Mouse (Mus musculus): ENCODE results near the gene Cpm. TPM values are rescaled to one million over a fixed set of nuclear protein-coding genes. Genes with fewer than 3 reads are reported as not detected.
"Not testable (repeated sequence)": the region's sequence is repeated elsewhere in the genome, so short reads cannot be mapped to it uniquely, and the experiment has no call there.

Gene Cpm
- polyA plus RNA-seq, 1 experiment from 2014 or later, result 31.2 TPM

DNA sequence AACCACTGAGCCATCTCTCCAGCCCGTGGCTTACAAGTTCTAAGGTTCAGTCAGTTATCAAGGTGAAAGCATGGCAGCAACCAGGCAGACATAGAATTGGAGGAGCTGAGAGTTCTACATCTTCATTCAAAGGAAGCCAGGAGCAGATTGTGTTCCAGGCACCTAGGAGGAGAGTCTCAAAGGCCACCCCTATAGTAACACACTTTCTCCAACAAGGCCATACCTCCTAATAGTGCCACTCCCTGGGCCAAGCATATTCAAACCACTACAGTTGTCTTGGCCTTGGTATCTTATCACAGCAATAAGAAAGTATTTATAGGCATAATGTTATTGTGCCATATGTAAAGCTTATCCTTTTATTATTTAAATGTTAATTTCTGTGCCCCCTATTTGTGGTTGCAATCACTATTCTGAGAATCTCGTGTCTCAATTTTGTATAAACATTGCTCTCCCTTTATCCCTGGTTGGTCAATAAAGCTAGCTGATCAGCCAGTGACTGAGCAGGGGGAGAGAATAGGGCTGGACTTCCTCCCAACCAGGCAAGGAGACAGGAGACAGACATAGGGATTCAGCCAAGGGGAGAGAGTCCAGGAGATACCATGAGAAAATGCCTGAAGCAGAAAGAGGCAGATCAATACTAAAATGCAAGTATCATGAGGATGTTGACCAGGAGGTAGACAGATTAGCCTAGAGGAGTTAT is 43.5 kb upstream of the Cpm start:
- Histone ChIP-seq H3K27me3 (ENCODE audit: insufficient read depth, low read length) (no peaks in the 10 kb centered on the region), H3K4me2 (replicated peaks; ENCODE audit: low read depth, low read length) (no peak overlapping the region), H3K4me1 (ENCODE audit: insufficient read depth, low read length) (no peaks in the 10 kb centered on the region; the same call in 1 of the 2 replicates), H3K27ac (ENCODE audit: low read length) (no peak overlapping the region), H3K4me3 (ENCODE audit: low read length) (no peak overlapping the region), H3K36me3 (ENCODE audit: insufficient read depth, low read length) (no peaks in the 10 kb centered on the region), H3K9ac (replicated peaks; ENCODE audit: low read length) (no peak overlapping the region), H3K9me3 (ENCODE audit: low read length) (0 out of 2 replicates have a peak, but pooled peaks cover 2% of the 10 kb centered on the region)
- no peak for ATAC-seq (ENCODE audit: low FRiP score, low TSS enrichment)
- WGBS, result 81% methylated on average over 2 of the region's 2 CpGs

DNA sequence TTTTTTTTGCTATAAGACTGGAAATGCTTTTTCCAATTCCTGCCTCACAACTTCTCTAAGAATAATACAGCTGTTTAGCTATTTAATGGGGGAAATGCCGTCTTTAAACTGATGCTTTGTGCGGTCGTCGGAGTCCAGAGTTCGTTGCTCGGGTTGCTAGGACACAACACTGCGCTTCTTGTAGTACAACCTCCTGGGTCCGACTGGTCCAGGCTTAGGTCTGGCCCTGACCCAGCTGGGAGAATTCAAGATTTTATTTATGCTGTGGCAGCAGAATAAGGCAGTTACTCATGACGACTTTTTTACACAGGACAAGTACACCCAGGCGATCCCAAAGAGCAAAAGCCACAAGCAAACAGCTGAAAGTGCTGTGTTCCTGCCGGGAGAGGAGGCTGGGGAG is 42.4 kb upstream of the Cpm start:
- 37% methylated on average over 11 of the region's 11 CpGs for WGBS
- peak; percentile 58; the same call in 1 of the 2 replicates for ATAC-seq (ENCODE audit: low FRiP score, low TSS enrichment)

DNA sequence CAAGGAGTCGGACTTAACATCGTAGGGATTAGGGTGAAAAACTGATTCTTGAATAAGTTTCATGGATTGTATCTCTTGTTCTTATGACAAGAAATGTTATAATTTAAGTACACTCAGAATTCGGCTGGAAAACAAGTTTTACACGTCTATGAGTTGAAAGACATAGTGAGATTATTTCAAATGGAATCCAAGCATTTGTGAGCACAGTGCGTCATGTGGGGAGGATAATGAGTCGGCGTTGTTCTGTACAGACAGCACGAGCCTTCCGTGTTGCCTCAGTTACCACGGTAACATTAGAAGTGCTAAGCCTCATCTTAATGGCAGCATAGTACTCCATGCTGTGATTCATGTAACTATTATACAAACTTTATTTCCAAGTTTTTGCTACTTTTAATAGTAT is 42.0 kb upstream of the Cpm start:
- H3K27me3 ChIP-seq (ENCODE audit: insufficient read depth, low read length), result no peaks in the 10 kb centered on the region
- no peak overlapping the region for H3K4me2 ChIP-seq (replicated peaks; ENCODE audit: low read depth, low read length)
- H3K9ac ChIP-seq (replicated peaks; ENCODE audit: low read length), result no peak overlapping the region
- 81% methylated on average over 10 of the region's 10 CpGs for WGBS
- 0 out of 2 replicates have a peak, but pooled peaks cover 2% of the 10 kb centered on the region for H3K9me3 ChIP-seq (ENCODE audit: low read length)
- no peak overlapping the region for H3K4me3 ChIP-seq (ENCODE audit: low read length)
- no peak overlapping the region for H3K27ac ChIP-seq (ENCODE audit: low read length)
- H3K4me1 ChIP-seq (ENCODE audit: insufficient read depth, low read length), result peaks cover 5% of the 10 kb centered on the region
- ATAC-seq (ENCODE audit: low FRiP score, low TSS enrichment), result no peak
- H3K36me3 ChIP-seq (ENCODE audit: insufficient read depth, low read length), result no peaks in the 10 kb centered on the region

More for the DNA sequence above, 42.4 kb upstream of the Cpm start:
- Histone ChIP-seq H3K4me1 (ENCODE audit: insufficient read depth, low read length) (peaks cover 3% of the 10 kb centered on the region), H3K4me3 (ENCODE audit: low read length) (no peak overlapping the region), H3K36me3 (ENCODE audit: insufficient read depth, low read length) (no peaks in the 10 kb centered on the region), H3K27ac (ENCODE audit: low read length) (no peak overlapping the region), H3K4me2 (replicated peaks; ENCODE audit: low read depth, low read length) (no peak overlapping the region), H3K27me3 (ENCODE audit: insufficient read depth, low read length) (no peaks in the 10 kb centered on the region), H3K9ac (replicated peaks; ENCODE audit: low read length) (no peak overlapping the region), H3K9me3 (ENCODE audit: low read length) (0 out of 2 replicates have a peak, but pooled peaks cover 2% of the 10 kb centered on the region)

DNA sequence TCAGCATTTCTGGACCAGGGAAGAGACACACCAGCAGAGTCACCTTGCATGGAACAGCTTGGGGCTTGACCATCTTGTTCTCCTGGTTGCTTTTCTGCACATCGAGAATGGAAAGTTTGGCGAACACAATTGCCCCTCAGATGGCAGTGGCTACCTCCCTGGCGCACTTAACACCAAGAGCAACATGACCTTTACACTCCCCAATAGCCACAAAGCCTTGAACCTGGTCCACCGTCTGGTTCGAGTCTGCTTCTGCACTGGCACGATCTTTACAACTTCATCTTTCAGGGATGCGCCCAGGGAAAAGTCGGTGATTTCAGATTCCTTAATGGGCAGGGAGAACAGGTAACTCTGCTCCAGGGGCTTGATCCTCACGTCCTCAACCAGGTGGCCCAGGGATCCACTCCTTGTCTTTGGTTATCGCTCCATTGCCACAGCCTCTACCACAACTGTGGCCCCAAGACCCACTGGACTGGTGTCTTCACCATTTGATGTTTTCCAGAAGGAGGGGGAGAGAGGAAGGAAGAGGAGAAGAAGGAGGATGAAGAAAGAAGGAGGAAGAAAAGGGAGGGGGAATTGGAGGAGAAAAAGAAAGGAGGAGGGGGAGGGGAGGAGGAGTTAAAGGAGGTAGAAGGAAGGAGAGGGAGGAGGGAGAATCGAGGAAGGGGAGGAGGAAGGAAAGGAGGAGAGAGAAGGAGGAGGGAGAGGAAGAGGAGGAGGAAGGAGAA is 40.7 kb upstream of the Cpm start:
- 84% methylated on average over 11 of the region's 11 CpGs for WGBS
- ATAC-seq (ENCODE audit: low FRiP score, low TSS enrichment); H3K27me3 ChIP-seq (ENCODE audit: insufficient read depth, low read length): not testable (repeated sequence)

DNA sequence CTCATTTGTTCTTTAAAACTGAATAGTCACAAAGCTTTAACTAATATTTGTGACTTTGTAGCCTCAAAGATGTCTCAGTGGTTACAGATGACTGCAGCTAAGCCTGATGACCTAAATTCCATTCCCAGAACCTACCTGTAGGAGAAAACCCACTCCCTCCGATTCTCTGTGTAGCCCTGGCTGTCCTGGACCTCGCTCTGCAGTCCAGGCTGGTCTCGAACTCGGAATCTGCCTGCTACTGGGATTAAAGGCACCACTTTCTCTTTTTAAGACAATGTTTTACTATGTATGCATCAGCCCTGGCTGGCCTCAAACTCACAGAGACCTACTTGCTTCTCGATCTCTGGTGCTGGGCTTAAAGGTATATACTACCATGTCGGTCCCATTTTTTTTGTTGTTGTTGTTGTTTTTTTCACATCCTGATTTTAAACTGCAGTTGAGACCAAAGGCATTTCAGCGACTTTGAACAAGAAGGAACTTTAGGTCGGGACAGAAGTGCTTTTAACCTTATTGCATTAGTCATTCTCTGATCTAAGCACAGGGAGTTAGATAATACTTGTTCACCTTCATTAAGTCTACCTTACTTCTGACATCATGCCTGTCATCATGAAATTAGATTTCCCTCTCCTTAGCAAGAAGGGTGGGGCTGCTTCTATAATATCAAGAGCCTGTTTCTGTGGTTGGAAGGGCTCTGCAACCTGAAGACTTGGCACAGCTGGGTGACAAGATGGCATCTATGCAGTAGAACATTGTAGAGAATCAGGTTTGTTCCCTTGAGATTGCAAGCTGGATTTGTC is 40.0 kb upstream of the Cpm start:
- no peak overlapping the region for H3K4me3 ChIP-seq (ENCODE audit: low read length)
- no peak overlapping the region; the same call in 1 of the 2 replicates for H3K27ac ChIP-seq (ENCODE audit: low read length)
- no peak overlapping the region for H3K9ac ChIP-seq (replicated peaks; ENCODE audit: low read length)
- no peaks in the 10 kb centered on the region for H3K36me3 ChIP-seq (ENCODE audit: insufficient read depth, low read length)
- no peak overlapping the region for H3K4me2 ChIP-seq (replicated peaks; ENCODE audit: low read depth, low read length)
- H3K9me3 ChIP-seq (ENCODE audit: low read length), result 0 out of 2 replicates have a peak, but pooled peaks cover 2% of the 10 kb centered on the region
- H3K27me3 ChIP-seq (ENCODE audit: insufficient read depth, low read length), result no peaks in the 10 kb centered on the region
- H3K4me1 ChIP-seq (ENCODE audit: insufficient read depth, low read length), result peaks cover 5% of the 10 kb centered on the region
- 84% methylated on average over 8 of the region's 8 CpGs for WGBS
- ATAC-seq (ENCODE audit: low FRiP score, low TSS enrichment), result 0 out of 2 replicates have a peak, but pooled peaks have one; percentile 5

More for the DNA sequence above, 40.7 kb upstream of the Cpm start:
- not testable (repeated sequence) for H3K9me3 ChIP-seq (ENCODE audit: low read length); H3K4me2 ChIP-seq (replicated peaks; ENCODE audit: low read depth, low read length); H3K4me1 ChIP-seq (ENCODE audit: insufficient read depth, low read length); H3K9ac ChIP-seq (replicated peaks; ENCODE audit: low read length); H3K27ac ChIP-seq (ENCODE audit: low read length); H3K36me3 ChIP-seq (ENCODE audit: insufficient read depth, low read length); H3K4me3 ChIP-seq (ENCODE audit: low read length)

DNA sequence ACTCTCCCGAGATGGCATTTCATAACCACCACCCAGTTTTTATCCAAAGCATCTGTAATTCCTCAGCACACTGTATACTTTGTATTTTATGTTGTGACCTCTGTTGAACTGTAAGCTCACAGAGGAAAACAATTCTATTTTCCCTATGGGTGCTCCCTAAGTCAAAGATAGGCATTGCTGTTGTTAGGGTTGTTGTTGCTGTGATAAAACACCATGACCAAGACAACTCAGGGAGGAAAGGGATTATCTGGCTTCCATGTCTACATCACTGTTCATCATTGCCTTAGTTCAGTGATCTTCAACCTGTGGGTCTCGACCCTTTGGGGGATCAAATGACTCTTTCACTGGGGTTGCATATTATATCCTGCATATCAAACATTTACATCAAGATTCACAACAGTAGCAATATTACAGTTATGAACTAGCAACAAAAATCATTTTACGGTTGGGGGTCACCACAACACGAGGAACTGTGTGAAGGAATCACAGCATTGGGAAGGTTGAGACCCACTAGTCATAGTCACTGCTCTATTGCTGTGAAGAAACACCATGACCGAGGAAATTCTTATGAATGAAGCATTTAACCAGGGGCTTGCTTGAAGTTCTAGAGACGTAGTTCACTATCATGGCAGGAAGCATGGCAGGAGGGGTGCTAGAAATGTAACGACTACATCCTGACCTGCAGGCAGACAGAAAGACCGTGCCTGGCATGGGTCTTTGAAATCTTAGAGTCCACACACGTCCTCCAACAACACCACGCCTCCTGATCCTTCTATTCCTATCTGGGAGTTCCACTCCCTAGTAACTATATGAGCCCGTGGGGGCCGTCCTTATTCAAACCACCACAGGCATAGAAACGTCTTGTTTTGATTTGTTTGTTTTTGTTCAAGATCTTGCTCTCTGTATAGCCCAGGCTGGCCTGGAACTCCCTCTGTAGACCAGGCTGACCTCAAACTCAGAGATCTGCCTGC is 38.7 kb upstream of the Cpm start:
- H3K27me3 ChIP-seq (ENCODE audit: insufficient read depth, low read length), result no peaks in the 10 kb centered on the region
- no peak overlapping the region for H3K4me2 ChIP-seq (replicated peaks; ENCODE audit: low read depth, low read length)
- H3K9ac ChIP-seq (replicated peaks; ENCODE audit: low read length), result no peak overlapping the region
- no peak overlapping the region for H3K27ac ChIP-seq (ENCODE audit: low read length)
- 61% methylated on average over 13 of the region's 13 CpGs for WGBS
- H3K9me3 ChIP-seq (ENCODE audit: low read length), result no peaks in the 10 kb centered on the region
- ATAC-seq (ENCODE audit: low FRiP score, low TSS enrichment), result no peak
- no peaks in the 10 kb centered on the region for H3K36me3 ChIP-seq (ENCODE audit: insufficient read depth, low read length)
- H3K4me3 ChIP-seq (ENCODE audit: low read length), result no peak overlapping the region
- H3K4me1 ChIP-seq (ENCODE audit: insufficient read depth, low read length), result peaks cover 5% of the 10 kb centered on the region

DNA sequence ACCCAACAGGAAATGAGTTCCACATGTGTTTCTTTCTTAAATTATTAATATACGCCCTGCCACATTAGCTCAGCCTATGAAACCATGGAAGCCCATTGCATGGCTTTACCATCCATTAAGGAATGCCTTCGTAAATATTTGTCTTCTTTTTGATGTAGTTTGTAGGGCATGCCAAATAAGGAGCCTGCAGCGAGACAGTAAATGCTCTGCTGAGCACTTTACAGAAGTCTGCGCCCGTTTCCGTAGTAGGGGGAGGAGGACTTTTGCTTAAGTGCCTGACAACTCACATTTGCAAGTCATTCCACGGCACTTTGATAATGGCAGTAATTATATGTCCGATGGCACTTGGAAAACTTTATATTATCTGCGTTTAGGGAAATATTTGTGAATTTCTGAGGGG is 37.5 kb upstream of the Cpm start:
- H3K4me1 ChIP-seq (ENCODE audit: insufficient read depth, low read length), result peaks cover 5% of the 10 kb centered on the region
- WGBS, result 17% methylated on average over 9 of the region's 9 CpGs
- no peak overlapping the region for H3K27ac ChIP-seq (ENCODE audit: low read length)
- no peak overlapping the region for H3K9ac ChIP-seq (replicated peaks; ENCODE audit: low read length)
- H3K4me2 ChIP-seq (replicated peaks; ENCODE audit: low read depth, low read length), result peak overlapping the region; percentile 14; the same call in 1 of the 2 replicates
- H3K27me3 ChIP-seq (ENCODE audit: insufficient read depth, low read length), result no peaks in the 10 kb centered on the region
- no peaks in the 10 kb centered on the region for H3K36me3 ChIP-seq (ENCODE audit: insufficient read depth, low read length)
- no peaks in the 10 kb centered on the region for H3K9me3 ChIP-seq (ENCODE audit: low read length)
- no peak overlapping the region for H3K4me3 ChIP-seq (ENCODE audit: low read length)
- no peak for ATAC-seq (ENCODE audit: low FRiP score, low TSS enrichment)

DNA sequence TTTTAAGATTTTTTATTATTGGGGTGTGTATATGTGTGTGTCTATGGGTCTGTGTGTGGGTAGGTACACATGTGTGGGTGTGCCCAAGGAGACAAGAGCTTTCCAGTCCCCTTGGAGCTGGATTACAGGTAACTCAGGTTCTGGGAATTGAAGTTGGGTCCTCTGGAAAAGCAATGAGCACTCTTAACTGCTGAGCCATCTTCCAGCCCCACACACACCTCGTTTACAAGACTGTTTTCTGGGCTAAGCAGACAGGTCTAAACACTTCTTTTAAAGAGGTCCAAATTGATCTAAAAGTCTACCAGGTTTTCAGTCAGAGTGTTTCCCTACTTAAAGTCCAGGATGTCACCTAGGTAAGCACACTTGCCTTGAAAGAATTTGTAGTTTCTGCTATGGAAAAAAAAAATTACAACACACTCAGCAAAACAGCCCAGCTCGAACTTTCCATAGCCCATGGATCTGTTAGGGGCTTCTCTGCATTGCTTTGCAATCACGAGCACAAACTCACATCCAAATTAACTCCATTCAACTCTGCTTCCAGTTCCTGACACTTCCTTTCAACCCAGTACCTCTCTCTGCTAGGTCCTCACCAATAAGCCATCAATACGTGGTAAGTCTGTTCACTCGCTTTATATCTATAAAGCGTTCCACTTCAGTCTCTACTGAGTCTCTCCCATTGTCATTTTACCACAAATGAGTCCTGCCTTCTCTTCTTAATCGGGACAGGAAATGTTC is 36.8 kb upstream of the Cpm start:
- H3K36me3 ChIP-seq (ENCODE audit: insufficient read depth, low read length), result no peaks in the 10 kb centered on the region
- no peak overlapping the region for H3K9ac ChIP-seq (replicated peaks; ENCODE audit: low read length)
- H3K27ac ChIP-seq (ENCODE audit: low read length), result no peak overlapping the region
- no peaks in the 10 kb centered on the region for H3K27me3 ChIP-seq (ENCODE audit: insufficient read depth, low read length)
- no peak overlapping the region for H3K4me3 ChIP-seq (ENCODE audit: low read length)
- 75% methylated on average over 7 of the region's 7 CpGs for WGBS
- peaks cover 5% of the 10 kb centered on the region for H3K4me1 ChIP-seq (ENCODE audit: insufficient read depth, low read length)
- no peak for ATAC-seq (ENCODE audit: low FRiP score, low TSS enrichment)
- no peak overlapping the region for H3K4me2 ChIP-seq (replicated peaks; ENCODE audit: low read depth, low read length)
- no peaks in the 10 kb centered on the region for H3K9me3 ChIP-seq (ENCODE audit: low read length)

Data from kidney, embryonic 16.5 days (tissue).